Mouse (Mus musculus): ENCODE data around the gene Abl2. TPM values are rescaled to one million over a fixed set of nuclear protein-coding genes. Genes with fewer than 3 reads are reported as not detected.
A peak's percentile ranks its signal among the peaks of the same experiment; 100 is the strongest.

Gene Abl2
- polyA plus RNA-seq, 1 experiment from 2014 or later, result 3.8 TPM

DNA sequence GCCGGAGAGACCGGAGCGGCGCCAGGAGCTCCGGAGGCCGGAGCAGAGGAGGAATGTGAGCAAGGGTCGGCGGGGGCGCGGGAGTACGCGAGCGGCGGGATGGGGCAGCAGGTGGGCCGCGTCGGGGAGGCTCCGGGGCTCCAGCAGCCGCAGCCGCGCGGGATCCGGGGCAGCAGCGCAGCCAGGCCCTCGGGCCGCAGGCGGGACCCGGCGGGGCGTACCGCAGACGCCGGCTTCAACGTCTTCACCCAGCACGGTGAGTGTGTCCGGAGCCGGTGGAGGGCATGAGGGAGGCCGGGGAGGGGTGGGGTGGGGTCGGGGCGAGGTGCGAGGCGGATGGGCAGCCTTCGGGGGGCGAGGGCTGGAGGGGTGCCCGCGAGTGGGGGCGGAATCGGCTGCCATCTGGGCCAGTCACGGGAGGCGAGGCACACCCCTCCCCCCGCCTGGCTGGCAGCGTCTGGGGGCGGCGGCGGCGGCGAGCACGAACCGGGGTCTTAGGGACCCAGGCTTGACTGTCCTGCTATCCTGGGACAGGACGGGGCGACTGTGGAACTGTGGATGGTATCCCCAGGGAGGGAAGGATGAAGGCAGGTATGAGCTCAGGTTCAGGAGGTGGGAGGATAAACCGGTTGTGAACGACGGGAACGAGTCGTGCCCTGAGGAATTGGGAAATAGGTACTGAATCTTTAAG, 509 bp downstream of the Abl2 start:
- Histone ChIP-seq H3K27ac (peak overlapping the region; percentile 98), H3K4me3 (peak overlapping the region; percentile 91), H3K9me3 (no peaks in the 10 kb centered on the region), H3K36me3 (no peaks in the 10 kb centered on the region), H3K4me1 (peaks cover 10% of the 10 kb centered on the region; the same call in 1 of the 2 replicates), H3K27me3 (ENCODE audit: insufficient read depth, poor library complexity, severe bottlenecking) (no peaks in the 10 kb centered on the region)
- under 1% methylated on average over 64 of the region's 66 CpGs for WGBS
- peak; percentile 81 for DNase-seq (ENCODE audit: low spot score)

DNA sequence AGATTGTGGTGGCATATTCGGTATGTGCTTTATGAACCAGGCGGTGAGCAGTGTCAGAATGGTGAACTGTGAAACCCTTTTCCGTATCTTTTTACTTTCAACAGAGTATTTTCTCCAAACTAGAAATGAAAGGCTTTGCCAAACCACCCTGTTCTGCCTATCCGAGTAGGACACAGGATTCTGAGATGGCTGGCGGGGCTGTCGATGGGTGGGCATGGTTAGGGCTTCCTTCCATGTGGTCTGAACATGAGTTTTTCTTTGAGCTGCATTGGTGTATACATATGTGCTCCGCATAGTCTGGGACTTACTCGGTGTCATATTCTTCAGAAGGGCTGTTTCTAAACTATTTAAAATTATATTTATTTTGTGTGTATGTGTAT, 1.0 kb downstream of the Abl2 start:
- Histone ChIP-seq H3K27me3 (ENCODE audit: insufficient read depth, poor library complexity, severe bottlenecking) (no peaks in the 10 kb centered on the region), H3K9me3 (no peaks in the 10 kb centered on the region), H3K4me3 (peak overlapping the region; percentile 91), H3K36me3 (no peaks in the 10 kb centered on the region), H3K27ac (peak overlapping the region; percentile 98), H3K4me1 (peaks cover 10% of the 10 kb centered on the region; the same call in 1 of the 2 replicates)
- DNase-seq (ENCODE audit: low spot score), result no peak
- 14% methylated on average over 8 of the region's 8 CpGs for WGBS

DNA sequence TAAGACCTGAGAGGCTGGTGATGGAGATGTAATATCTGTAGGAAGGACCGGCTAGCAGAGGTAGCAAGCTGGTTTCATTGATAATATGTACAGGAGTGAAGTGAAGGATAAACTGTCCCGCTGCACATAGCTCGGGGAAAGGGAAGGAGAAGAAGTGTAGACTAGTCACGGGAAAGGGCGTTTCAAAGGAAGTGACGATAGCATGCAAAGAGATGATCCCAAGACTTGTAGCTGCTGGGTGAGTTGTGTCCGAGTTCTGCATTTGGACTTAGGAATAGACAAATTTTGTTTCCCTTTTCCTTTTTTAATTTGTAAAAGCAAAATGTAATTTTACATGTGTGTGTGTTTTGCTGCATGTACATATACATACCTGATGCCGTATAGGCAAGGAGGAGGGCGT, 1.9 kb downstream of the Abl2 start:
- Histone ChIP-seq H3K4me1 (peaks cover 10% of the 10 kb centered on the region; the same call in 1 of the 2 replicates), H3K4me3 (peak overlapping the region; percentile 91; the same call in 1 of the 2 replicates)
- 85% methylated on average over 9 of the region's 9 CpGs for WGBS

DNA sequence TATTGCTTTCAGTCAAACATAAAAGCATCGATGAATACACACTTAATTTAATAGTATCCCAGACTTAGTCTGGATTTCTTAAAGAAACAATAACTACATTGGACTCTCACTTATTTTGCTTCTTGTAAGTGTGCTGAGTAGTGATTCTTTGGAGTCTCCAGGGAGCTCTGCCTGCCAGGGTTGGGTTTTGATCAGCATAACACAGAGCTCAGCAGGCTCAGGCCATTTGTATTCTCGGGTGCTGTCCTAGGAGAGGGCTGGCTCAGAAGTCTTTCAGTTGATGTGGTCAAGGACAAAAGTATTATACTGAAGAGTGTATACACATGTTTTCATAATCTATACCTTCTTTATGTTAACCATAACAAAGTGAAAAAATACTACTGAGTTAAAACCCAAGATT, 6.7 kb downstream of the Abl2 start:
- Histone ChIP-seq H3K27me3 (ENCODE audit: insufficient read depth, poor library complexity, severe bottlenecking) (no peaks in the 10 kb centered on the region), H3K9me3 (no peaks in the 10 kb centered on the region), H3K36me3 (no peaks in the 10 kb centered on the region), H3K4me1 (peaks cover 5% of the 10 kb centered on the region; the same call in 1 of the 2 replicates), H3K27ac (no peak overlapping the region), H3K4me3 (no peak overlapping the region)
- DNase-seq (ENCODE audit: low spot score), result no peak
- 88% methylated on average over 2 of the region's 2 CpGs for WGBS

More for the DNA sequence above, 1.9 kb downstream of the Abl2 start:
- H3K36me3 ChIP-seq, result no peaks in the 10 kb centered on the region
- H3K27ac ChIP-seq, result no peak overlapping the region
- no peaks in the 10 kb centered on the region for H3K27me3 ChIP-seq (ENCODE audit: insufficient read depth, poor library complexity, severe bottlenecking)
- no peaks in the 10 kb centered on the region for H3K9me3 ChIP-seq
- DNase-seq (ENCODE audit: low spot score), result no peak

DNA sequence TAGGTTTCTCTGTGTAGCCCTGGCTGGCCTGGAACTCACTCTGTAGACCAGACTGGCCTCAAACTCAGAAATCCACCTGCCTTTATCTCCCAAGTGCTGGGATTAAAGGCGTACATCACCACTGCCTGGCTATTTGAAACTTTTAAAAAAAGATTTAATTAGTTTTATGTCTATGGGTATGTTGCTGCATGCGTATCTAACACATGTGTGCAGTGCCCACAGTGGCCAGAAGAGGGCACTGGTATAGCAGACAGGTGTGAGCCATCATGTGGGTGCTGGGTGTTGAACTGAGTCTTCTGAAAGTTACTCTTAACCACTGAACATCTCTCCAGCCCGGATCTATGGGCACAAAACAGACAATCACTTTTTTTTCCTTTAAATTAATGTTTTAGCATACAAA, 7.5 kb downstream of the Abl2 start:
- WGBS, result 96% methylated on average over 3 of the region's 3 CpGs
- no peak overlapping the region for H3K4me3 ChIP-seq
- no peak overlapping the region for H3K27ac ChIP-seq
- H3K4me1 ChIP-seq, result peaks cover 4% of the 10 kb centered on the region; the same call in 1 of the 2 replicates
- H3K9me3 ChIP-seq, result no peaks in the 10 kb centered on the region
- H3K27me3 ChIP-seq (ENCODE audit: insufficient read depth, poor library complexity, severe bottlenecking), result no peaks in the 10 kb centered on the region
- no peaks in the 10 kb centered on the region for H3K36me3 ChIP-seq
- DNase-seq (ENCODE audit: low spot score), result no peak

DNA sequence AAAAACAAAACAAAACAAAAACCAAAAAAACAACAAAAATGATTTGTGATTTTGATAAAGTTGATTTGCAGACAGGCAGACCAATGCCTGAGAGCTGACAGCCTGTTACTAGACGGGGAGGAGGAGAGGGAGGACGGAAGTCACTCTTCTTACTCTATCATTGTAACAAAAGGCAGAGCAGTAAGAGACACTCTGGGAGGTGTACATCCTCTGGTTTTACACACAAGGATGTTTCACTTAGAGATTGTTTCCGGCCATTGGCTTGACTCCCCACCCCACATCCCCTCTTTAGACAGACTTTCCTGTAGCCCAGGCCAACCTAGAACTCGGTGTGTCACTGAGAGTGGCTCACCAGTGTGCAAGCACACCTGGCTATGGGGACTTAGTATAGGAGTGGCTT, 11.0 kb downstream of the Abl2 start:
- no peaks in the 10 kb centered on the region for H3K27me3 ChIP-seq (ENCODE audit: insufficient read depth, poor library complexity, severe bottlenecking)
- no peak for DNase-seq (ENCODE audit: low spot score)
- no peaks in the 10 kb centered on the region for H3K9me3 ChIP-seq
- H3K4me1 ChIP-seq, result peaks cover 4% of the 10 kb centered on the region; the same call in 1 of the 2 replicates
- H3K4me3 ChIP-seq, result no peak overlapping the region
- no peak overlapping the region for H3K27ac ChIP-seq
- 63% methylated on average over 4 of the region's 4 CpGs for WGBS
- no peaks in the 10 kb centered on the region for H3K36me3 ChIP-seq

DNA sequence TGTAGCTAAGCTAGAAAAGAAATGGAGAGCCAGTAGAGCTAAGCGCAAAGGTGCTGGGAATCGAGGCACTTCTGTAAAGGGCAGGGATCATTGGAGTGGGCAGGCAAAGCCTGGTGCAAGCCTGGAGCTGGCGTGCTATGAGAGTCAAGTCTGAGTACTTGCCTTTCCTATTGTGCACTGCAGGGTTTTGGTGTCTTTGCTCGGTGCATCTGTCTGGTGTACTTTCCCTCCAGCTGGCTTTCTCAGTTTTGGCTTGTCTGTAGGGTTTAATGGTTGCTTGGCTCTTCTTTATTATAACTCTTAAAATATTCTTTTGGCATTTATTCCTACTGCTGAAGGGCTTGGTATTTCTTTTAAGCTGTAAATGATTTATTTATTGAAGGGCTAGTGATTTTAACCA, 14.4 kb downstream of the Abl2 start:
- WGBS, result 85% methylated on average over 4 of the region's 4 CpGs

DNA sequence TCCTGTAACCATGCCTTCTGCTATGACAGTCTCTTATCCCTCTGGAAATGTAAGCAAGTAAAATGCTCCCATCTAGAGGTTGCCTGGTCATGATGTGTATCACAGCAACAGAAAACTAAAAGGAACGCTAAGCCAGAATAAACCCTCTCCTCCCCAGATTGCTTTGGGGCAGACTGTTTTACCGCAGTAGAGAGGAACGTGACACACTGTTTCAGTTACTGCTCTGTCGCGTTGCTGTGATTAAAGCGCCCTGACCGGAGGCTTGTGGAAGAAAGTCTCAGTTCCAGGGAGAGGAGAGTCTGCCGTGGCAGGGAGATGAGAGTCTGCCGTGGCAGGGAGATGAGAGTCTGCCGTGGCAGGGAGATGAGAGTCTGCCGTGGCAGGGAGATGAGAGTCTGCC, 22.6 kb downstream of the Abl2 start:
- WGBS, result 75% methylated on average over 11 of the region's 11 CpGs
- Histone ChIP-seq H3K4me1 (peaks cover 7% of the 10 kb centered on the region; the same call in 1 of the 2 replicates), H3K4me3 (no peak overlapping the region), H3K27me3 (ENCODE audit: insufficient read depth, poor library complexity, severe bottlenecking) (no peaks in the 10 kb centered on the region), H3K36me3 (no peaks in the 10 kb centered on the region), H3K27ac (no peak overlapping the region), H3K9me3 (no peaks in the 10 kb centered on the region)
- DNase-seq (ENCODE audit: low spot score), result no peak

More for the DNA sequence above, 14.4 kb downstream of the Abl2 start:
- Histone ChIP-seq H3K27me3 (ENCODE audit: insufficient read depth, poor library complexity, severe bottlenecking) (no peaks in the 10 kb centered on the region), H3K27ac (no peak overlapping the region), H3K9me3 (no peaks in the 10 kb centered on the region), H3K36me3 (no peaks in the 10 kb centered on the region), H3K4me1 (peaks cover 4% of the 10 kb centered on the region; the same call in 1 of the 2 replicates), H3K4me3 (no peak overlapping the region)
- no peak for DNase-seq (ENCODE audit: low spot score)

DNA sequence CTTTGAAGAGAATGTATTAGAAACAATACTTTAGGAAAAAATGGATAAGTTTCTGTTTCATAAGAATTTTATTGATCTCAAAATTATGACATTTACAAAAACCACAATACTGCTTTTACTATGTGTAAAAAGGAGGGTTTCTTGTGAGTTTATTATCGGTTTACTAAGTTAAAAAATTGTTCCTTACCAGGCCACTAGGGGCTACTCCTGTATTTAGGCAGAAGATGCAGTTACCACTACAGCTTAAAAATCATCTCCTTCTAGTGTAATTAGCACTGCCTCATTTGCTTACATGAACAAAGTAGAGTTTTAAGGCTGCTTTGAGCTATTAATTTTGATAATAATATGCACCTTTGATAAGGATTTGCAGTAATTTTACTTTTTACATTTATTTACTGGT, 25.6 kb downstream of the Abl2 start:
- Histone ChIP-seq H3K36me3 (peaks cover 4% of the 10 kb centered on the region; the same call in 1 of the 2 replicates), H3K4me3 (no peak overlapping the region), H3K4me1 (peaks cover 7% of the 10 kb centered on the region; the same call in 1 of the 2 replicates), H3K27ac (no peak overlapping the region), H3K9me3 (no peaks in the 10 kb centered on the region), H3K27me3 (ENCODE audit: insufficient read depth, poor library complexity, severe bottlenecking) (no peaks in the 10 kb centered on the region)
- DNase-seq (ENCODE audit: low spot score), result no peak
- WGBS, result 68% methylated on average over 1 of the region's 1 CpGs

DNA sequence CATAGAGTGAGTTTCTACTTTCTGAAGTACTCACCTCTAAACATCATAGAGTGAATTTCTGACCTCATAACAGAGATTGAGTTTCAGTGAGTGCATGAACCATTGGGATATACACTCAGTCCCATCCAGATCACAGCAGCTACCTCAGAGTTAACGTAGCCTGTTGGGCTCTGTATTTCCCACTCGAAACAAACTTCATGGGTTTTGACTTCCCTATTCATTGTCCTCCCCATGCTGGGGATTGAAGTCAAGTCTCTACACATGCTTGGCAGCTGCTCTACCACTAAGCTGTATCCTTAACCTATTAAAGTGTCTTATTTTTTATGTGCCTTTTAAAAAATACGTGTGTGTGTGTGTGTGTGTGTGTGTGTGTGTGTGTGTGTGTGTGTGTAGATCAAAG, 26.9 kb downstream of the Abl2 start:
- Histone ChIP-seq H3K4me3 (no peak overlapping the region), H3K27ac (no peak overlapping the region), H3K36me3 (peaks cover 4% of the 10 kb centered on the region; the same call in 1 of the 2 replicates), H3K9me3 (no peaks in the 10 kb centered on the region), H3K27me3 (ENCODE audit: insufficient read depth, poor library complexity, severe bottlenecking) (no peaks in the 10 kb centered on the region), H3K4me1 (peaks cover 8% of the 10 kb centered on the region; the same call in 1 of the 2 replicates)
- WGBS, result 71% methylated on average over 3 of the region's 3 CpGs
- DNase-seq (ENCODE audit: low spot score), result no peak

DNA sequence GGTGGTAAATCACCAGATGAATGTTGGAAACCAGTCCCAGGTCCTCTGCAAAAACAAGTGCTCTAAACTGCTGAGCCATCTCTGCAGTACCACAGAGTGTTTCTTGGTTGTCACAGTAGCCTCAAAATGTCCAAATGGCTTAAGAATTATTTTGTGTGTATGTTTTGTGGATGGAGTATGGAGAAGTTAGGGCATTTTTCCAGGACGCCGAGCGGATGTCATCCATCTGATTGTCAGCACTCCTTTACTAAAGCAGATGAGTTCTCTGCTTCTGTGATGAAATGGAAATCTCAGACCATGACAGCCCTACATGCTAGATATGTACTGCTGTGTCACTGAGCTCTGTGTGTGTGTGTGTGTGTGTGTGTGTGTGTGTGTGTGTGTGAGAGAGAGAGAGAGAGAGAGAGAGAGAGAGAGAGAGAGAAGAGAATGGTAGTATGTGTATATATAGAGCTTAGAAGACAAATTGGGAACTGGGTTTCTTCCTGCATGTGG, 31.3 kb downstream of the Abl2 start:
- 91% methylated on average over 3 of the region's 3 CpGs for whole genome bisulfite sequencing
- Histone ChIP-seq H3K4me1 (peaks cover 8% of the 10 kb centered on the region; the same call in 1 of the 2 replicates), H3K27ac (no peak overlapping the region), H3K36me3 (peaks cover 4% of the 10 kb centered on the region; the same call in 1 of the 2 replicates), H3K27me3 (ENCODE audit: insufficient read depth, poor library complexity, severe bottlenecking) (no peaks in the 10 kb centered on the region), H3K9me3 (no peaks in the 10 kb centered on the region), H3K4me3 (no peak overlapping the region)
- DNase-seq (ENCODE audit: low spot score), result no peak

DNA sequence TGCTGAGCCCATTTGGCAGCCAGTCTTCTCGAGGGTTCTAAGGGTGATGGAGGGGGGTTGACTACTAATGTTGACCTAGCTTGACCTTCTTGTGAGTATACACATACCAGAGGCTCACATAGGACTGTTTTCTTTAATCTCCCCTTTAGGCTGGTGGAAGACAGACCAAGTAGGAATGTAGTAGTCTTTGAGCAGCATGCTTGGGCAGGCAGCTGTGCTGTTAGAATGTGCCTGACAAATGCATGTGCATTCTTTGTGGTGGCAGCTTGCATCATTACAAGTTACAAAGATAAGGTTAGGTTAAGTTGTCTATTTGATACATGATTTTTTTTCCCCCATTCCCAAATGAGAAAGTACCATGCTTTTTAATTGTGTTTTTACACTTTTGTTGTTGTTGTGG, 31.8 kb downstream of the Abl2 start:
- Histone ChIP-seq H3K27me3 (ENCODE audit: insufficient read depth, poor library complexity, severe bottlenecking) (no peaks in the 10 kb centered on the region), H3K4me1 (peaks cover 8% of the 10 kb centered on the region; the same call in 1 of the 2 replicates), H3K9me3 (no peaks in the 10 kb centered on the region), H3K4me3 (no peak overlapping the region), H3K36me3 (peaks cover 4% of the 10 kb centered on the region; the same call in 1 of the 2 replicates), H3K27ac (no peak overlapping the region)
- WGBS, result 15% methylated on average over 1 of the region's 1 CpGs
- no peak for DNase-seq (ENCODE audit: low spot score)

DNA sequence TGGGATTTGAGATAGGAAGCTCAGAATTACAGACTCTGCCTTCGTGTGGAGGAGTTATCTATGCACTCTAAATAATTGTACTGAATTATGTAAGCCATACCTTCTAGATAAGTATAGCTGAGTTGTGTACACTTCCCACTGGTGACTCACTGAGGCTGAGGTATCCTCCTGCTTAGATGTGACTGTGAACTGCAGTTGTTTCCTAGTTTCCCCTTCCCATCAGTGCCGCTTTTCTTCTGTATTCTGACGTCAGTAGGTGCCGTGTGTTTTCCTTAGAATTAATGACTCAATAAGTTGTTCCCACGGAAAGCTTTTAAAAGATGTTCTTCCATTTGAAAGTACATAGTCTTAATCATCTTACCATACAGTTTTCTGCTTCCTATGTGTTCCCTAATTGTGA, 34.7 kb downstream of the Abl2 start:
- Histone ChIP-seq H3K27me3 (ENCODE audit: insufficient read depth, poor library complexity, severe bottlenecking) (no peaks in the 10 kb centered on the region), H3K4me1 (peaks cover 8% of the 10 kb centered on the region; the same call in 1 of the 2 replicates), H3K27ac (no peak overlapping the region), H3K4me3 (no peak overlapping the region), H3K36me3 (peaks cover 7% of the 10 kb centered on the region; the same call in 1 of the 2 replicates), H3K9me3 (no peaks in the 10 kb centered on the region)
- DNase-seq (ENCODE audit: low spot score), result no peak
- WGBS, result 81% methylated on average over 5 of the region's 5 CpGs
